Comparison of ENCODE assay signal across 14 mouse cellular contexts in genomic region chr7:99132597-99132996, GRCm38 (mm10). TPM values are rescaled to one million over a fixed set of nuclear protein-coding genes. Genes with fewer than 3 reads are reported as not detected.
DNase-seq lines count a peak whose midpoint lies in the region; ATAC-seq and TF ChIP-seq lines count a peak whose summit lies in the region.
"Had no signal": no experiment of that assay in that cellular context is flagged by ENCODE, and none has a peak within 500 bp of the region (broad histone marks: within the 10 kb centered on the region; RNA-seq: fewer than 3 reads in every experiment).

No protein-coding gene starts in this region.

- peak overlapping the region; percentile 50 for H3K4me3 ChIP-seq in gastrocnemius, adult 2 months
- no peak overlapping the region for H3K4me3 ChIP-seq in lung, embryonic 15.5 days
- no peak overlapping the region for H3K4me3 ChIP-seq in lung, adult 2 months (replicated peaks; ENCODE audit: extremely low read depth, low read depth, low read length)
- no peak overlapping the region for H3K4me3 ChIP-seq in stomach, embryonic 14.5 days (ENCODE audit: low read depth, low read length)
- H3K4me3 ChIP-seq: erythroblast, embryonic 14.5 days had no signal

- H3K9me3 ChIP-seq in lung, embryonic 15.5 days, result no peaks in the 10 kb centered on the region
- no peaks in the 10 kb centered on the region for H3K9me3 ChIP-seq in stomach, embryonic 14.5 days (ENCODE audit: control insufficient read depth, low read depth, low read length)

- ATAC-seq in lung, embryonic 15.5 days (ENCODE audit: borderline replicate concordance, extremely low read depth, low FRiP score, low TSS enrichment), result no peak
- ATAC-seq in stomach, embryonic 14.5 days (ENCODE audit: insufficient number of reproducible peaks, insufficient read depth, low FRiP score, low read depth), result no peak
- ATAC-seq: inflammation-experienced regulatory T-cells, adult 6 months; midbrain, embryonic 16.5 days had no signal

- peak overlapping the region; percentile 31; the same call in 1 of the 2 replicates for H3K4me2 ChIP-seq in lung, embryonic 15.5 days
- H3K4me2 ChIP-seq in stomach, embryonic 14.5 days (replicated peaks; ENCODE audit: low read depth, low read length), result peak overlapping the region; percentile 14; the same call in 1 of the 2 replicates

- H3K27me3 ChIP-seq in lung, embryonic 15.5 days, result no peaks in the 10 kb centered on the region
- H3K27me3 ChIP-seq in stomach, embryonic 14.5 days (ENCODE audit: control insufficient read depth, insufficient read depth, low read length), result no peaks in the 10 kb centered on the region

- no peaks in the 10 kb centered on the region for H3K36me3 ChIP-seq in lung, embryonic 15.5 days
- no peaks in the 10 kb centered on the region for H3K36me3 ChIP-seq in stomach, embryonic 14.5 days (ENCODE audit: control insufficient read depth, insufficient read depth, low read length)

- TF ChIP-seq POLR2A in lung, adult 2 months (IDR thresholded peaks at IDR 0.05; ENCODE audit: borderline replicate concordance, extremely low read depth, low read depth, low read length), result no peak; the same call in 1 of the 2 replicates

- H3K9ac ChIP-seq in lung, embryonic 15.5 days, result no peak overlapping the region
- no peak overlapping the region for H3K9ac ChIP-seq in stomach, embryonic 14.5 days (replicated peaks; ENCODE audit: low read depth, low read length)

- no peak for DNase-seq in gastrocnemius, adult 2 months
- no peak for DNase-seq in gastrocnemius, postnatal 25 days
- DNase-seq in lung, adult 2 months, result no peak
- peak; percentile 33 to 39 for DNase-seq in heart, postnatal 10 days
- DNase-seq in right cerebral cortex, adult 18-20 months, result no peak
- DNase-seq in gastrocnemius, postnatal 36 days, result no peak
- DNase-seq: adrenal gland, adult 2 months; cerebellum, adult 18-20 months; gastrocnemius, postnatal 10 days had no signal

- TF ChIP-seq CTCF in gastrocnemius, adult 2 months (IDR thresholded peaks at IDR 0.05), result no peak
- TF ChIP-seq CTCF in lung, adult 2 months (IDR thresholded peaks at IDR 0.05; ENCODE audit: insufficient read depth, low read length), result no peak

- H3K4me1 ChIP-seq in lung, embryonic 15.5 days, result peaks cover 66% of the 10 kb centered on the region
- H3K4me1 ChIP-seq in lung, adult 2 months (ENCODE audit: control insufficient read depth, insufficient read depth, low read length), result peaks cover 38% of the 10 kb centered on the region
- peaks cover 37% of the 10 kb centered on the region for H3K4me1 ChIP-seq in stomach, embryonic 14.5 days (ENCODE audit: control insufficient read depth, insufficient read depth, low read length)

- 53% methylated on average over 9 of the region's 9 CpGs for whole genome bisulfite sequencing in lung, embryonic 15.5 days
- WGBS in lung, adult 2 months, result 19% methylated on average over 9 of the region's 9 CpGs
- 67% methylated on average over 9 of the region's 9 CpGs for WGBS in stomach, embryonic 14.5 days

- intact Hi-C loops in gastrocnemius, adult 2 months (cut with DNase I), result no loop called here
- intact Hi-C loops in heart, postnatal 10 days (cut with DNase I), result no loop called here
- intact Hi-C loops in gastrocnemius, postnatal 36 days (cut with DNase I), result no loop called here

- peak overlapping the region; percentile 84 for H3K27ac ChIP-seq in gastrocnemius, adult 2 months
- H3K27ac ChIP-seq in lung, embryonic 15.5 days, result peak overlapping the region; percentile 87
- peak overlapping the region; percentile 76; the same call in 1 of the 2 replicates for H3K27ac ChIP-seq in stomach, embryonic 14.5 days (ENCODE audit: low read length)

RNA-seq across cellular contexts. Expression of gene Uvrag, which starts 8.3 kb away (rescaled TPM):
- 1 to 10 TPM; 8.6 to 9.2 TPM for total RNA-seq in gastrocnemius, adult 2 months (2021)
- 10 to 100 TPM in 1 of 2 experiments, 1 to 10 TPM in 1; 9.1 to 10.8 TPM for total RNA-seq in gastrocnemius, postnatal 25 days (2021)
- 21.8 and 23.7 TPM in 2 replicates for polyA plus RNA-seq in lung, embryonic 15.5 days (2015; fragmentation: Nextera tagmentation; extraction: Ambion mirVana)
- polyA plus RNA-seq in lung, adult 2 months (2012; rRNA removed), result 35.4 and 79.1 TPM in 2 replicates
- total RNA-seq in heart, postnatal 10 days (2021), result 10 to 100 TPM; 34.6 to 35.0 TPM
- polyA plus RNA-seq in stomach, embryonic 14.5 days (2014; fragmentation: Nextera tagmentation; extraction: Ambion mirVana), result 22.0 and 23.9 TPM in 2 replicates
- total RNA-seq in gastrocnemius, postnatal 36 days (2021), result 1 to 10 TPM; 8.6 to 9.7 TPM

RNA-seq across cellular contexts. Expression of gene Dgat2, which starts 49.9 kb away (rescaled TPM):
- 10 to 100 TPM; 32.9 to 69.4 TPM for total RNA-seq in gastrocnemius, adult 2 months (2021)
- total RNA-seq in gastrocnemius, postnatal 25 days (2021), result 10 to 100 TPM; 34.1 to 57.3 TPM
- polyA plus RNA-seq in lung, embryonic 15.5 days (2015; fragmentation: Nextera tagmentation; extraction: Ambion mirVana), result 32.7 and 34.7 TPM in 2 replicates
- 93.7 and 100 TPM in 2 replicates for polyA plus RNA-seq in lung, adult 2 months (2012; rRNA removed)
- 100 to 1,000 TPM; 154 to 202 TPM for total RNA-seq in heart, postnatal 10 days (2021)
- polyA plus RNA-seq in stomach, embryonic 14.5 days (2014; fragmentation: Nextera tagmentation; extraction: Ambion mirVana), result 20.3 and 22.5 TPM in 2 replicates
- total RNA-seq in gastrocnemius, postnatal 36 days (2021), result 10 to 100 TPM; 44.6 to 70.1 TPM

Comparison
In these comparisons a context has a peak if more than half of its experiments do, and no peak if none do; other contexts are left out.
1. DNase-seq: peak in heart, postnatal 10 days (2 of 2); none in gastrocnemius, adult 2 months (single experiment), gastrocnemius, postnatal 25 days (single experiment), lung, adult 2 months (single experiment), right cerebral cortex, adult 18-20 months (single experiment) and gastrocnemius, postnatal 36 days (0 of 2).
2. Peak in every context shown above with its lines, with median percentiles within 50 percentile points of each other: H3K27ac ChIP-seq.